Mouse (Mus musculus) neural tube, embryonic 13.5 days (tissue): ENCODE measurements at regions not wholly inside any gene's neighbourhood (a gene's known extent, or its start where the extent isn't known, plus 50 kb on each side); places are given as distances from the start of the nearest gene placed in this dataset.
A peak's percentile ranks its signal among the peaks of the same experiment; 100 is the strongest.

Source experiments
- ATAC-seq: fragments of 200-750 bp; cut with Nextera tagmentation; 2 replicates; pipeline ENCODE4 v1.8.0; 2017; ENCODE audit warnings: low read depth, mild to moderate bottlenecking, moderate TSS enrichment, moderate library complexity
- H3K27ac ChIP-seq: fragments of 300-500 bp; sonication (generic); replicated peaks from 2 replicates; pipeline ENCODE4 v1.5.1; 2015; ENCODE audit warnings: moderate library complexity, mild to moderate bottlenecking, inconsistent platforms
- H3K27me3 ChIP-seq: fragments of 300-500 bp; sonication (generic); 2 replicates; pipeline ENCODE4 v1.6.1; 2015; ENCODE audit warnings: mild to moderate bottlenecking, inconsistent platforms
- H3K36me3 ChIP-seq: fragments of 300-500 bp; sonication (generic); 2 replicates; pipeline ENCODE4 v1.6.1; 2015; ENCODE audit warnings: mild to moderate bottlenecking, inconsistent platforms
- H3K4me1 ChIP-seq: fragments of 300-500 bp; sonication (generic); replicated peaks from 2 replicates; pipeline ENCODE4 v1.6.1; 2015; ENCODE audit warnings: inconsistent platforms
- H3K4me2 ChIP-seq: fragments of 300-500 bp; sonication (generic); 2 replicates; pipeline ENCODE4 v1.6.1; 2015; ENCODE audit warnings: inconsistent platforms, mild to moderate bottlenecking, moderate library complexity
- H3K4me3 ChIP-seq: fragments of 300-500 bp; sonication (generic); 2 replicates; pipeline ENCODE4 v1.5.1; 2015; ENCODE audit warnings: mild to moderate bottlenecking, inconsistent platforms
- H3K9ac ChIP-seq: fragments of 300-500 bp; sonication (generic); 2 replicates; pipeline ENCODE4 v1.6.1; 2015; ENCODE audit warnings: moderate library complexity, mild to moderate bottlenecking, inconsistent platforms
- H3K9me3 ChIP-seq: fragments of 300-500 bp; sonication (generic); 2 replicates; pipeline ENCODE4 v1.6.1; 2016; ENCODE audit warnings: inconsistent platforms
- WGBS: fragments of 180-500 bp; shearing (Covaris S2); methylation state at CpG from one replicate; pipeline ENCODE4 v1.1.7; 2015; 5-methylcytosine and 5-hydroxymethylcytosine counted together

GRCm38 (mm10) chr19:21166939-21167338, 105.1 kb upstream of the Zfand5 start:
- H3K4me3 ChIP-seq: no peak overlapping the region
- no peak overlapping the region for H3K9ac ChIP-seq
- peak overlapping the region; percentile 41 for H3K4me2 ChIP-seq
- H3K27me3 ChIP-seq: no peaks in the 10 kb centered on the region
- ATAC-seq: peak; percentile 45
- H3K36me3 ChIP-seq: no peaks in the 10 kb centered on the region
- peak overlapping the region; percentile 71 for H3K27ac ChIP-seq
- H3K9me3 ChIP-seq: no peaks in the 10 kb centered on the region
- WGBS: 7% methylated on average over 4 of the region's 4 CpGs
- H3K4me1 ChIP-seq: peaks cover 37% of the 10 kb centered on the region

DNA sequence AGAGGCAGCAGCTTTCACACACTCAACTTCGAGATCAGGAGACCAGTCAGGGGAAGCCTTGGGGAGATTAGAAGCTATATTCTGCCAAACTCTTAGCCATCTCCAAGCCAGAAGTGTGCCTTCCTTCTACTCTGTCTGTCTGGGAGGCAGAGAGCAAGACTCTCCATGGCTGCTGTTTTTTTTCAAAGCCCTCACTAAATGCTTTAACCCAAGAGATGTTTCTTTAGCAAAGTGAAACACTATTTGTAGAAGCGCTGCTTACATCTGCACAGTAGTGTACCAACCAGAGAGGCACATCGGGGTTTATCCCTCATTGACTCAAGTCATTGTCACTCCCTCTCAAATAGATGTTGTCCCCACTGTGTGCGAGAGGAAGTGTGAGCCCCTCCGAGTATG, 105.6 kb upstream of the Zfand5 start:
- Histone ChIP-seq H3K9me3 (no peaks in the 10 kb centered on the region), H3K27me3 (no peaks in the 10 kb centered on the region), H3K4me2 (peak overlapping the region; percentile 41), H3K27ac (peak overlapping the region; percentile 71), H3K36me3 (no peaks in the 10 kb centered on the region), H3K4me3 (0 out of 2 replicates have a peak overlapping the region, but pooled peaks have one; percentile 1), H3K4me1 (peaks cover 37% of the 10 kb centered on the region), H3K9ac (peak overlapping the region; percentile 31; the same call in 1 of the 2 replicates)
- WGBS: 13% methylated on average over 5 of the region's 5 CpGs
- peak; percentile 40; the same call in 1 of the 2 replicates for ATAC-seq

DNA sequence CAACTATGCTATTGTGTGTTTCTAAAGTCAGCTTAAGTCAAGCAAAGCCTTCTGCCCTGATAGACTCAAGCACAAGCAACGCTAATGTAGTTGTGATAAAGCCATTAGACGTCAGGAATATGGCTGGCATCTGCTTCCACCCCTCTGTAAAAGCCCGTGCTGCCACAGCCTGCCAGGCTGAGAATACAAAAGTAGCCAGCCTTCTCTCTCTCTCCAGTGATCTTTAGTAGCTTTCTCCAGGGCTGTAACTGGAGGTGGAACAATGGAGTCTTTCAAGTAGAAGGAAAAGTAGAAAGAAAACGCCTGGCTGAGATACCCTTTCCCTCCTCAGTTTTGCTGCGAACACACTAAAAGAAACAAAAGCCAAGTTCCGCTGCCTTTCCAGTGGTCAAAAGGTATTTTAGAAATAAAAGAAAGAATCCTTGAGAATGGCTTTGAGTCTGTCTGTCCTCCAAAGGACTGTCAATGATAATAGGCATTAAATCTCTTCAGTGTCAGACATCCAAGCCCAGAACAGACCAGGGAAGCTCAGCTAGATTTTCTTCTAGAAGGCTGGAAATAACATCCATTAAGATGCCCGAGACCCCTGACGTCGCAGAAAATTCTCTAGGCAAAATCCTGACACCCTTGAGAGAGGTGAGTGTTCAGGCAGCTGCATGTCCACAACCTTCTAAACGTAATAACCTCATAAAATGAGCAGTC, 106.2 kb upstream of the Zfand5 start:
- Histone ChIP-seq H3K4me1 (peaks cover 39% of the 10 kb centered on the region), H3K27me3 (no peaks in the 10 kb centered on the region), H3K4me3 (0 out of 2 replicates have a peak overlapping the region, but pooled peaks have one; percentile 1), H3K9ac (peak overlapping the region; percentile 31; the same call in 1 of the 2 replicates), H3K4me2 (peak overlapping the region; percentile 41), H3K9me3 (no peaks in the 10 kb centered on the region), H3K36me3 (no peaks in the 10 kb centered on the region), H3K27ac (peak overlapping the region; percentile 71)
- peak; percentile 67 for ATAC-seq
- WGBS: 5% methylated on average over 10 of the region's 10 CpGs

DNA sequence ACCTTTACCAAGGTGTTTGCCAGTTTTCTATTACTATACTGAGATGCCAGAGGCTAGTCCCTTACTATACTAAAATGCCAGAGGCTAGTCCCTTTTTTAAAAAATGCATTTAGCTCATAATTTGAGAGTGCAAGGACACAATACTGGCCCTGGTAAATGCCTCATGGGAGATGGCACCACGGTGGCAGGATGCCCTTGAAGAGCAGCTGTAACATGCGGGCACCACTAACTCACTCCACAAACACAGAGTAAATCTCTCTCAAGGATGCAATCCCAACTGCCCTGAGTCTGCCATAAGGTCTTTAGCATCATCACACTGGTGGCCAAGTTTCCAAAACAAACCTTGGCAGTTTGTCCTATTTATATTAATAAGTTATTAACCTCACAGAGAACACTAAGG, 108.1 kb upstream of the Zfand5 start:
- Histone ChIP-seq H3K4me2 (no peak overlapping the region), H3K9me3 (no peaks in the 10 kb centered on the region), H3K36me3 (no peaks in the 10 kb centered on the region), H3K4me1 (peaks cover 48% of the 10 kb centered on the region), H3K27me3 (no peaks in the 10 kb centered on the region), H3K27ac (no peak overlapping the region), H3K9ac (no peak overlapping the region), H3K4me3 (no peak overlapping the region)
- no peak for ATAC-seq
- WGBS: 58% methylated on average over 2 of the region's 2 CpGs

DNA sequence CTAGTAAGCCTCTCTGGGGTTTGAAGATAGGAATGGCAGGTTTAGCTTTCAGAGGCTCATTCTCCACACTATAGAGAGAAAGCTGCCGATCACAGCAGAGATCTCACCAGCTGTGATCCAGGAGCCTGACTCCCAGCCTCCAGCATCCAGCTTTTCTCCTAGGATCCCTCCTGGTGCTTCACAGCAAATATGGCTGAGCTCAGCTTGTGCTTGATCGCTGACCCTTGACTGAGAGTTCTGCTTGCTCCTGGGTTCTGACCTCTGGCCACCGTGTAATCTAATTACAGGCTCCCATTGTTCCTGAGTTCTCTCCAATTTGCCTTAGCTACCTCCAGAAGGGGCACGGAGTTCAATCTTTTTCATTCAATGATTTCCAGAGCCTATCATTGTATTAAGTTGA, 111.1 kb upstream of the Zfand5 start:
- WGBS: 8% methylated on average over 4 of the region's 4 CpGs
- H3K27ac ChIP-seq: no peak overlapping the region
- H3K4me1 ChIP-seq: peaks cover 27% of the 10 kb centered on the region
- H3K9ac ChIP-seq: no peak overlapping the region
- no peaks in the 10 kb centered on the region for H3K36me3 ChIP-seq
- H3K4me3 ChIP-seq: no peak overlapping the region
- H3K27me3 ChIP-seq: no peaks in the 10 kb centered on the region
- no peak overlapping the region for H3K4me2 ChIP-seq
- ATAC-seq: no peak
- no peaks in the 10 kb centered on the region for H3K9me3 ChIP-seq

GRCm38 (mm10) chr19:21159189-21160137, 112.6 kb upstream of the Zfand5 start:
- no peak for ATAC-seq
- no peak overlapping the region for H3K4me2 ChIP-seq
- H3K9me3 ChIP-seq: no peaks in the 10 kb centered on the region
- H3K4me3 ChIP-seq: no peak overlapping the region
- H3K9ac ChIP-seq: no peak overlapping the region
- H3K27ac ChIP-seq: no peak overlapping the region
- 36% methylated on average over 8 of the region's 8 CpGs for WGBS
- peaks cover 13% of the 10 kb centered on the region for H3K4me1 ChIP-seq
- no peaks in the 10 kb centered on the region for H3K27me3 ChIP-seq
- no peaks in the 10 kb centered on the region for H3K36me3 ChIP-seq

DNA sequence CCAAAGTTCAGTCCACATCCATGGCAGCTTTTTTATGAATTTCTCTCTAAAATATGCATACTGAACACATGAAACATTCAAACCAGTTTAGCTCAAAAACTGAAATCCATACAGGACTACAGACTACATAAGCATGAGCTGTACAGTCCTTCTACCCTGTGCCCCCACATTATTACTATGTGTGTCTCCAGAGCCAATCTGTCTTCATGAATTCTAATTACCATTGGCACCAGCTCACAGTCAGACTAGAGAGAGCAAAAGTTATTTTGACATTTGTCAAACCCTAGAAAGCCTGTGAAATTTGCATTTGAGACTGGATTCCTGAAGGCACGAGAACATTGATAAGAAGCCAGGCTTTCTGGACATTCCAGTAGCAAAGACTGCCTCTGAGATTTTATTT, 117.9 kb upstream of the Zfand5 start:
- H3K9me3 ChIP-seq: no peaks in the 10 kb centered on the region
- H3K9ac ChIP-seq: no peak overlapping the region
- no peak overlapping the region for H3K4me2 ChIP-seq
- peaks cover 4% of the 10 kb centered on the region; the same call in 1 of the 2 replicates for H3K4me1 ChIP-seq
- H3K4me3 ChIP-seq: no peak overlapping the region
- H3K27ac ChIP-seq: no peak overlapping the region
- no peak for ATAC-seq
- WGBS: 67% methylated on average over 1 of the region's 1 CpGs
- H3K27me3 ChIP-seq: no peaks in the 10 kb centered on the region
- H3K36me3 ChIP-seq: no peaks in the 10 kb centered on the region

DNA sequence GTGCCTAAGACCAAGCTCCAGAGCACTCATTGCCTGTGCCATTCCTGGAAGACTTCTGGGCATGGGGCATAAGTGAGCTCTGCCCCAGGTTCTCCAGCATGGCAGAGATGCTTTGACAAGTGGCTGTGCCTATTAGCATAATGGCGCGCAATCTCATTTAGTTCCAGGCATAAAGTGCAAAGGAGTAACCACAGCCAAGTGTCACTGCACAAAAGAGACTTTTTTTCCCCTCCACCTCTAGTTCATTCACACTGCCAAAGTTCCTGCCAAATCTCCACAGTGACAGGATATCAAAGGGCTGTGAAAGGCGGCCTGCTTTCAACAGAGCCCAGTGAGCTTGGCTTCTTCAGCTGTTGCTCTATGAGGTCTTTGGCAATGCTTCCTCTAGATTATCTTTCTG, 120.1 kb upstream of the Zfand5 start:
- peak; percentile 82 for ATAC-seq

GRCm38 (mm10) chr19:21150849-21151248, 121.2 kb upstream of the Zfand5 start:
- Histone ChIP-seq H3K36me3 (no peaks in the 10 kb centered on the region), H3K4me2 (no peak overlapping the region), H3K4me1 (peaks cover 4% of the 10 kb centered on the region; the same call in 1 of the 2 replicates), H3K27me3 (no peaks in the 10 kb centered on the region), H3K9ac (no peak overlapping the region), H3K27ac (no peak overlapping the region), H3K9me3 (no peaks in the 10 kb centered on the region), H3K4me3 (no peak overlapping the region)
- ATAC-seq: no peak
- WGBS: 72% methylated on average over 3 of the region's 3 CpGs

More for the DNA sequence above, 120.1 kb upstream of the Zfand5 start:
- Histone ChIP-seq H3K4me2 (no peak overlapping the region), H3K27me3 (no peaks in the 10 kb centered on the region), H3K36me3 (no peaks in the 10 kb centered on the region), H3K9me3 (no peaks in the 10 kb centered on the region), H3K27ac (no peak overlapping the region), H3K9ac (no peak overlapping the region), H3K4me1 (peaks cover 4% of the 10 kb centered on the region; the same call in 1 of the 2 replicates), H3K4me3 (no peak overlapping the region)
- 17% methylated on average over 3 of the region's 3 CpGs for WGBS

GRCm38 (mm10) chr19:21150241-21150640, 121.8 kb upstream of the Zfand5 start:
- H3K9me3 ChIP-seq: no peaks in the 10 kb centered on the region
- H3K4me1 ChIP-seq: peaks cover 4% of the 10 kb centered on the region; the same call in 1 of the 2 replicates
- no peak overlapping the region for H3K4me3 ChIP-seq
- WGBS: 89% methylated on average over 1 of the region's 1 CpGs
- no peak overlapping the region for H3K9ac ChIP-seq
- no peak overlapping the region for H3K27ac ChIP-seq
- ATAC-seq: no peak
- no peak overlapping the region for H3K4me2 ChIP-seq
- no peaks in the 10 kb centered on the region for H3K36me3 ChIP-seq
- no peaks in the 10 kb centered on the region for H3K27me3 ChIP-seq

DNA sequence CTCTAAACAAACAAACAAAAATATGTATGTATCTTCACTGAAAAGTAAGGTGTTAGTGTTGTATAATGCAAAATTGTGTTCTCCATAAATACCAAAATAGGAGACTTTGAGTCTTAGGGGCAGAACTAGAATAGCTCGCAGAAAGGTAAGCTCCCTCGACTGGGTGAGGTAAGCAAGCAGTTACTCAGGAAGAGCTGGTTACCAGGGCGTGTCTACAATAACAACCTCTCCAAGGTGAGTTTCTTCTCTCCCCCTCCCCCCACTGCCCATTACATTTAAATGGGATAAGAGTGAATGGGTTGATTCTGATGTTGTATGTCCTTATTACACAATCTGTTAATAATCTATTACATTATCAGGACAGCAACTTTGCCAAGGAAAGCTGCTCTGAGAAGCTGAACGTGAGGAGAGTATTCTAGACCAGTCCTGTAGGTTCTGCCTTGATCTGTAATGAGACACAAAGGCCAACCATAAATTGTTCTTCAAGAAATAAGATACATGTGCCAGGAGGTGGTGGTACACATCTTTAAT, 125.2 kb upstream of the Zfand5 start:
- no peaks in the 10 kb centered on the region for H3K36me3 ChIP-seq
- no peaks in the 10 kb centered on the region for H3K27me3 ChIP-seq
- H3K9me3 ChIP-seq: no peaks in the 10 kb centered on the region
- H3K4me2 ChIP-seq: no peak overlapping the region
- no peak overlapping the region for H3K4me3 ChIP-seq
- 90% methylated on average over 4 of the region's 4 CpGs for WGBS
- no peak overlapping the region for H3K9ac ChIP-seq
- H3K4me1 ChIP-seq: peaks cover 20% of the 10 kb centered on the region
- H3K27ac ChIP-seq: no peak overlapping the region
- ATAC-seq: no peak
